Mouse (Mus musculus) activated CD4-positive, CD25-positive, alpha-beta regulatory T cell, adult 4 months (primary cell): Measurements from ENCODE around the gene Spaar. TPM values are rescaled to one million over a fixed set of nuclear protein-coding genes. Genes with fewer than 3 reads are reported as not detected.

Source experiments
- polyA plus RNA-seq, 2 experiments: library from polyadenylated mRNA; unstranded; fragments of 100-300 nt; shearing (Covaris generic); gene quantifications; one replicate each; pipeline ENCODE4 v1.2.1; 2017

Spaar gene
- polyA plus RNA-seq, 2 experiments from 2014 or later, result 0.15 TPM; not detected in 1

Other genes starting within 250 kb of the Spaar start
- 100 to 1,000 TPM; 145 to 163 TPM for gene Sit1, start 246.3 kb upstream of the Spaar start, polyA plus RNA-seq
- 10 to 100 TPM; 71.7 to 78.1 TPM for gene Ccdc107, start 237.1 kb upstream of the Spaar start, polyA plus RNA-seq
- 1 to 10 TPM; 5.3 to 7.4 TPM for gene Arhgef39, start 230.3 kb upstream of the Spaar start, polyA plus RNA-seq
- under 1 TPM in 1 of 2 experiments, not detected in 1; 0.73 TPM for gene Car9, start 223.1 kb upstream of the Spaar start, polyA plus RNA-seq
- not detected for gene Tpm2, start 206.3 kb upstream of the Spaar start, polyA plus RNA-seq
- gene Creb3, start 167.7 kb upstream of the Spaar start, polyA plus RNA-seq, result 100 to 1,000 TPM; 101 to 104 TPM
- gene Tln1, start 167.3 kb upstream of the Spaar start, polyA plus RNA-seq, result 100 to 1,000 TPM in 1 of 2 experiments, 10 to 100 TPM in 1; 86.9 to 116 TPM
- 10 to 100 TPM; 10.8 to 12.4 TPM for gene Rgp1, start 151.3 kb upstream of the Spaar start, polyA plus RNA-seq
- gene Gba2, start 151.2 kb upstream of the Spaar start, polyA plus RNA-seq, result 10 to 100 TPM; 12.7 to 14.4 TPM
- not detected for gene Msmp, start 145.5 kb upstream of the Spaar start, polyA plus RNA-seq
- gene Npr2, start 98.1 kb upstream of the Spaar start, polyA plus RNA-seq, result not detected
- not detected for gene Spag8, start 76.4 kb upstream of the Spaar start, polyA plus RNA-seq
- 10 to 100 TPM; 41.0 to 42.7 TPM for gene Hint2, start 73.6 kb upstream of the Spaar start, polyA plus RNA-seq
- gene Tmem8b, start 61.1 kb upstream of the Spaar start, polyA plus RNA-seq, result under 1 TPM; 0.38 to 0.90 TPM
- gene Fam221b, start 60.9 kb upstream of the Spaar start, polyA plus RNA-seq, result 1 to 10 TPM; 3.2 to 4.4 TPM
- gene Olfr70, start 29.2 kb upstream of the Spaar start, polyA plus RNA-seq, result not detected
- under 1 TPM in 1 of 2 experiments, not detected in 1; 0.13 TPM for gene Olfr71, start 19.8 kb upstream of the Spaar start, polyA plus RNA-seq
- not detected for gene Hrct1, start 2.8 kb upstream of the Spaar start, polyA plus RNA-seq
- gene Olfr159, start 41.0 kb downstream of the Spaar start, polyA plus RNA-seq, result not detected
- not detected for gene Olfr156, start 93.9 kb downstream of the Spaar start, polyA plus RNA-seq
- under 1 TPM; 0.09 to 0.50 TPM for gene Olfr157, start 110.2 kb downstream of the Spaar start, polyA plus RNA-seq
- gene Olfr155, start 121.5 kb downstream of the Spaar start, polyA plus RNA-seq, result under 1 TPM in 1 of 2 experiments, not detected in 1; 0.26 TPM
- 1 to 10 TPM; 3.4 to 5.9 TPM for gene Reck, start 145.5 kb downstream of the Spaar start, polyA plus RNA-seq
- 100 to 1,000 TPM; 215 to 250 TPM for gene Glipr2, start 227.4 kb downstream of the Spaar start, polyA plus RNA-seq